Mouse (Mus musculus): ENCODE measurements around the gene Rln3.

GRCm38 (mm10) chr8:84042948-84043342 lies 1.9 kb downstream of the Rln3 start:
- TF ChIP-seq TCF12 (IDR thresholded peaks at IDR 0.05; ENCODE audit: low read depth, low read length) (no peak), EP300 (IDR thresholded peaks at IDR 0.05; ENCODE audit: low read length) (no peak)
